Mouse (Mus musculus) small intestine, adult 2 months (tissue): Measurements from ENCODE around the gene Hephl1. TPM values are rescaled to one million over a fixed set of nuclear protein-coding genes. Genes with fewer than 3 reads are reported as not detected.

Experiments
- H3K27ac ChIP-seq: fragments of 200-500 bp; 2 replicates; pipeline ENCODE4 v1.5.1; 2012; ENCODE audit warnings: low read depth, low read length, control low read depth, inconsistent platforms; ENCODE audit not compliant: insufficient read depth
- H3K27me3 ChIP-seq: fragments of 200-500 bp; 2 replicates; pipeline ENCODE4 v1.6.1; 2012; ENCODE audit warnings: mild to moderate bottlenecking, moderate library complexity, low read length, inconsistent platforms; ENCODE audit not compliant: control insufficient read depth, insufficient read depth
- H3K36me3 ChIP-seq: fragments of 200-500 bp; 2 replicates; pipeline ENCODE4 v1.6.1; 2012; ENCODE audit warnings: mild to moderate bottlenecking, low read length, control low read depth, inconsistent platforms; ENCODE audit not compliant: control insufficient read depth, insufficient read depth
- H3K4me1 ChIP-seq: fragments of 200-500 bp; 2 replicates; pipeline ENCODE4 v1.6.1; 2012; ENCODE audit warnings: low read length, inconsistent platforms, mixed read lengths; ENCODE audit not compliant: control insufficient read depth, insufficient read depth, insufficient read length
- H3K4me3 ChIP-seq: fragments of 200-500 bp; 2 replicates; pipeline ENCODE4 v1.5.1; 2012; ENCODE audit warnings: low read depth, mild to moderate bottlenecking, control low read depth, inconsistent platforms, low read length, moderate library complexity
- CTCF ChIP-seq: fragments of 200-500 bp; IDR thresholded peaks from 2 replicates; pipeline ENCODE4 v1.5.1; 2012; ENCODE audit warnings: low read depth, mild to moderate bottlenecking, control low read depth, inconsistent platforms, low read length, moderate library complexity, mixed read lengths; ENCODE audit not compliant: insufficient replicate concordance, insufficient read length; ENCODE audit errors: extremely low read depth
- POLR2A ChIP-seq: fragments of 200-500 bp; IDR thresholded peaks from 2 replicates; pipeline ENCODE4 v1.6.1; 2012; ENCODE audit warnings: low read depth, mild to moderate bottlenecking, control low read depth, inconsistent platforms, low read length, moderate library complexity
- WGBS: fragments of 180-500 bp; shearing (Covaris S2); methylation state at CpG from one replicate; pipeline ENCODE4 v1.1.7; 2018; 5-methylcytosine and 5-hydroxymethylcytosine counted together
- polyA plus RNA-seq: library from polyadenylated mRNA; depleted of rRNA; stranded (reverse); fragments of >200 nt; gene quantifications from 2 replicates; pipeline ENCODE4 v1.2.3, GENCODE M21; 2012; rRNA removed

Hephl1 gene
- polyA plus RNA-seq, 1 experiment = 0.04 TPM

DNA sequence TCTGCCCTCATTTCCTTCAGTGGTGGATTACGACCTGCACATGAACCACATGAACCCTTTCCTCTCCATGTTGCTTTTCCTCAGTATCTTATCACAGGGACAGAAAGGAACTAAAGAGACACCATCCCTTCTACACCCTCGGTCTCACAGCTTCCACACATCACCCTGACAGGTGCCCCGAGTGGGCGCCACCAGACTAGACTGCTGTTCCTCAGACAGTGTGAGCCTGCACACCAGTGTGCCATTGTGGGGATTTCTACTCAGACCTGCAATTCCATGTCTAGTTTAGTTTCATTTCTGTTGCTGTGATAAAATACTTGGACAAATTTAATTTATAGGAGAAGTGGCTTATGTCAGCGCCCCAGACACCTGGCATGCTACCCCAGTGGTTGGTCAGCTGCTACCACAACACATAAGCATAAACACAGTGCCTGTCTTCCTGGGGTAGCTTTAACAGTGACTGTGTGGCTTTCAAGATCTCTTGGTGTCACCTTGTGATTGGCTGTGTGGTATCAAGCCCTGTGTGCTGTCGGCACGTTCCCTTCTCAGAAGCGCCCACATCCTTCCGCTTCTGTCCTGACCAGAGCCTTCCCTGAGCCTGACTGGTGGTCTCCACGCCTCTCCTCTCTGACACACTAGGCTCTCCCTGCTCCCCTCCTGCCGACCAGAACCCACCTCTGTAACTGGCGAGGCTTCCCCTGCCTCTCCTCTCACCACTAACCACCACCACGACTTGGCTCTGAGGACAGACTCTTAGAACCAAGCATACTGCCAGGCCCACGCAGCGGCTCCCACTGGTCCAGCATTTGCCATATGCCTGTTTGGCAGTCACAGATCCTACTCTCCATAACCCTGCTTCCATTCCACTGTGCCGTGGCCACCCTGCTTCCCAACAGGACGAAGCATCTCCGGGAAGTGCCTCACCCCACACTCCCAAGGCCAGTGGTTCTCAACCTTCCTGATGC is 93.8 kb downstream of the Hephl1 start:
- Histone ChIP-seq H3K4me3 (no peak overlapping the region), H3K36me3 (peaks cover 16% of the 10 kb centered on the region), H3K27ac (peak overlapping the region; percentile 81), H3K27me3 (no peaks in the 10 kb centered on the region), H3K4me1 (peaks cover 15% of the 10 kb centered on the region)
- TF ChIP-seq CTCF (no peak), POLR2A (no peak)
- 76% methylated on average over 18 of the region's 18 CpGs for WGBS

DNA sequence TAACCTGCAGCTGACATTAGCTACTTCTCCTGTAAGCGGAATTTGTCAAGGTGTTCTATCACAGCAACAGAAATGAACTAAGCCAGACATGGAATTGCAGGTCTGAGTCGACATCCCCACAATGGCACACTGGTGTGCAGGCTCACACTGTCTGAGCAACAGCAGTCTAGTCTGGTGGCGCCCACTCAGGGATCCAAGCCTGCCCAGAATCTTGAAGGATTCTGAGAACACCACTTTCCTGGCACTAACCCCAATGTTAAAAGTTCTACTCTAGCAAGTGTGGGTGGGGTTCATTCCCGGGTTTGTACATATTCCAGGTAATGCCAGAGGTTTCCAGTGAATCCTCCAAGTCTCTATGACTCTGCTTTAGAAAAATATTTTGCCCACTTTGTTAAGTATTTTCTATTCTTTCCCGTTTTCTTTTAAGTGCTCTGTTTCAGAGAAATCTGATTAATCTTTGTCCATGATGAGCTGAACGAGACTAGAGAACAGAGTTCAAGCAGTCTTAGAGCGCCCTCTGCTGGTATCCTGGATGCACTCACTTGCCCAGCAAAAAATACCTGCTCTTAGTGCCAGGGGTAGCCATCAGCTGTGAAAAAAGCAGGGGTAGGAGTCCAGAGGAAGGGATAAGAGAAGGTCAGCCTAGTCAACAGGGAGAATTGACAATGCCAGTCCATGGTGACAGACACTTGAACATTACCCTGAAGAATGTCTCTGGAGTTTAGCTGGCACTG is 96.5 kb downstream of the Hephl1 start:
- peaks cover 10% of the 10 kb centered on the region; the same call in 1 of the 2 replicates for H3K36me3 ChIP-seq
- H3K27me3 ChIP-seq = no peaks in the 10 kb centered on the region
- 53% methylated on average over 7 of the region's 7 CpGs for WGBS
- H3K4me3 ChIP-seq = no peak overlapping the region
- TF ChIP-seq CTCF = peak; percentile 67; the same call in 1 of the 2 replicates
- TF ChIP-seq POLR2A = no peak
- H3K4me1 ChIP-seq = peaks cover 15% of the 10 kb centered on the region
- no peak overlapping the region for H3K27ac ChIP-seq

GRCm38 (mm10) chr9:15007566-15007965 is 104.3 kb downstream of the Hephl1 start:
- TF ChIP-seq CTCF (no peak), POLR2A (no peak)
- peaks cover 41% of the 10 kb centered on the region for H3K36me3 ChIP-seq
- H3K27me3 ChIP-seq = no peaks in the 10 kb centered on the region
- H3K4me1 ChIP-seq = no peaks in the 10 kb centered on the region
- 91% methylated on average over 14 of the region's 14 CpGs for WGBS
- no peak overlapping the region for H3K27ac ChIP-seq
- no peak overlapping the region for H3K4me3 ChIP-seq

DNA sequence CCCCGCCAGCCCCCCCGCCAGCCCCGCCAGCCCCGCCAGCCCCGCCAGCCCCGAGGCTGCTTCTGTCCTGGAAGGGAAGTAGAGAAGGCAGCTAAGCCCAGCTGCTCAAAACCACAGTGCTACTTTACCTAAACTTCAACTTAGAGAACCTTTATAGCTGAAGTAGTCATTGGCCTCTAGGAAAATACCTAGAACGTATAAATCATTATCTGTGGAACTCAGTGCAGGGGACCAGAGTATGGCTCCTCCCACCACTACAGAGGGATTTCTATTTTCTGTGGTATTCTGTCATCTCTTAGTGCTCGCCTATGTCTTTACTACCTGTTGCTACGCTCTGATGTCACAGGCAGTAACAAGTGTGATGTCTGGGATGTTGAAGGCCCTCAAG is 107.6 kb downstream of the Hephl1 start:
- peaks cover 36% of the 10 kb centered on the region for H3K36me3 ChIP-seq
- no peaks in the 10 kb centered on the region for H3K4me1 ChIP-seq
- TF ChIP-seq POLR2A = no peak
- TF ChIP-seq CTCF = no peak
- no peak overlapping the region for H3K4me3 ChIP-seq
- H3K27me3 ChIP-seq = no peaks in the 10 kb centered on the region
- whole genome bisulfite sequencing = 82% methylated on average over 9 of the region's 9 CpGs
- no peak overlapping the region for H3K27ac ChIP-seq

DNA sequence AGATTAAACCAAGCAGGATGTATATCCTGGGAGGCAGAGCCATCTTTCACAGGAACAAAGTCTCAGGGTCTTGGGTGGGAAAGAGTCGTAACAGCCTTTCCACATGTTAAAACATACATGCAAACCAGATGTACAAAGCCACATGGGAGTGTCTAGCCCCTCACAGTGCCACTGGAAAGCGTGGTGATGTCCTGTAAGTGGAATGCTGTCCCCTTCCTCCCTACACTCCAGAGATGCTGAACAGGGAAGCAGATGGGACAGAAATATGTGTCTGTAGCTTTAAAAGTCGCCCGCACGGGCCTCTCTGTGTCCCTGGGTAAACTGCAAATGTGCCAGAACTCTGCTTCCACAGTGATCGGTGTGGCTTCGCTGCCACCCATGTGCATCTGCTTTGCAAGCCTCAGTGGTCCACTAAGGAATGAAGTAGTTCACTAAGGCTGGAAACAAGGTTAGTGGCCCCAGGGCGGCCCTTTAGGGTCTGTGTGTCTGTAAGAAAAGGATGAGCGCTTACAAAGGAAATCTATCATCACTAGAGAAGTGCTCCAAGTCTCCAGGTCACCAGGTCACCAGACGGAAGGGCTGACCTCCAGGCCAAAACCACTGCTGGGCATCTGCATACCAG is 108.1 kb downstream of the Hephl1 start:
- Histone ChIP-seq H3K36me3 (peaks cover 33% of the 10 kb centered on the region), H3K4me3 (no peak overlapping the region), H3K4me1 (no peaks in the 10 kb centered on the region), H3K27ac (no peak overlapping the region), H3K27me3 (no peaks in the 10 kb centered on the region)
- TF ChIP-seq POLR2A (no peak), CTCF (no peak)
- 74% methylated on average over 10 of the region's 10 CpGs for WGBS

GRCm38 (mm10) chr9:15002995-15003613 is 108.8 kb downstream of the Hephl1 start:
- Histone ChIP-seq H3K27me3 (no peaks in the 10 kb centered on the region), H3K4me1 (no peaks in the 10 kb centered on the region), H3K27ac (no peak overlapping the region), H3K36me3 (peaks cover 32% of the 10 kb centered on the region), H3K4me3 (no peak overlapping the region)
- 81% methylated on average over 6 of the region's 6 CpGs for WGBS
- TF ChIP-seq POLR2A (no peak), CTCF (no peak)

Other genes starting within 250 kb of the Hephl1 start
- 1.4 and 3.1 TPM in 2 replicates for gene Izumo1r, start 208.2 kb downstream of the Hephl1 start, polyA plus RNA-seq
- 29.1 and 134 TPM in 2 replicates for gene Panx1, start 66.6 kb downstream of the Hephl1 start, polyA plus RNA-seq
- 26.9 and 33.1 TPM in 2 replicates for gene Vstm5, start 126.9 kb upstream of the Hephl1 start, polyA plus RNA-seq
- gene Med17, start 167.8 kb upstream of the Hephl1 start, polyA plus RNA-seq = 13.7 and 22.5 TPM in 2 replicates
- 1.9 and 3.9 TPM in 2 replicates for gene Taf1d, start 194.1 kb upstream of the Hephl1 start, polyA plus RNA-seq
- 6.8 and 10.0 TPM in 2 replicates for gene 4931406C07Rik, start 194.3 kb upstream of the Hephl1 start, polyA plus RNA-seq
- 0.41 and 0.72 TPM in 2 replicates for gene Cep295, start 245.7 kb upstream of the Hephl1 start, polyA plus RNA-seq